9 mouse cellular contexts compared by ENCODE assay signal in the genomic region with DNA sequence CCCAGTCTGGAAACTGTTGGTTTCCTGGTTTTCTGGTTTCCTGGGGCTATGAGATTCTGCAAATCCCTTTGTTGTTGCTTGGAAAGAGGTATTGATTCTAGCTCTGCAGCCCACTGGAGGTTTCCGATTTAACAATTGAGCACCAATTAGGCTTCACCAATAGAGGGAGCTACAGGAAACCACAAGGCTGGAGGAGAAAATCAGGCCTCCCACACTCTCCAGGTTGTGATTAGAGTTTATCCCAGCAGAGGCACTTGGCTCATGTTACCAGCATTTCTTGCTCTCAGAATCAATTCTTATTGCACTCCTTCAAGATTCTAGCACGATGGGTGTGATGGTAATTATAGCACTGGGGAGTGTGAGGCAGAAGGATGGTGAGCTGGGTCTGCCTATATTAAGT. TPM values are rescaled to one million over a fixed set of nuclear protein-coding genes. Genes with fewer than 3 reads are reported as not detected.
DNase-seq lines count a peak whose midpoint lies in the region; ATAC-seq and TF ChIP-seq lines count a peak whose summit lies in the region.
"Had no signal": no experiment of that assay in that cellular context is flagged by ENCODE, and none has a peak within 500 bp of the region (broad histone marks: within the 10 kb centered on the region; RNA-seq: fewer than 3 reads in every experiment).

No protein-coding gene starts in this region.

- H3K4me3 ChIP-seq in kidney, adult 2 months (ENCODE audit: insufficient read depth, low read depth, low read length) = no peak overlapping the region
- no peak overlapping the region for H3K4me3 ChIP-seq in kidney, embryonic 16.5 days (ENCODE audit: low read length)
- no peak overlapping the region for H3K4me3 ChIP-seq in ES-E14 (ENCODE audit: insufficient read depth in 1 of 2, low read depth in 1 of 2, low read length in 2 of 2, poor library complexity in 1 of 2, severe bottlenecking in 1 of 2)
- H3K4me3 ChIP-seq: heart, embryonic 13.5 days; liver, embryonic 15.5 days had no signal

- TF ChIP-seq POLR2A in kidney, adult 2 months (IDR thresholded peaks at IDR 0.05; ENCODE audit: low read depth, low read length) = no peak

- H3K36me3 ChIP-seq in kidney, adult 2 months (ENCODE audit: control insufficient read depth, insufficient read depth, low read length) = no peaks in the 10 kb centered on the region
- no peaks in the 10 kb centered on the region for H3K36me3 ChIP-seq in kidney, embryonic 16.5 days (ENCODE audit: insufficient read depth, low read length)
- H3K36me3 ChIP-seq in ES-E14 (ENCODE audit: control insufficient read depth, insufficient read depth, low read length, poor library complexity, severe bottlenecking) = no peaks in the 10 kb centered on the region
- H3K36me3 ChIP-seq: heart, embryonic 13.5 days; liver, embryonic 15.5 days had no signal

- no peak overlapping the region for H3K27ac ChIP-seq in kidney, adult 2 months (ENCODE audit: insufficient read depth, low read depth, low read length)
- no peak overlapping the region for H3K27ac ChIP-seq in kidney, embryonic 16.5 days (ENCODE audit: low read length)
- no peak overlapping the region for H3K27ac ChIP-seq in ES-E14 (ENCODE audit: insufficient read depth, low read depth, low read length, poor library complexity, severe bottlenecking)
- H3K27ac ChIP-seq: heart, embryonic 13.5 days; liver, embryonic 15.5 days had no signal

- in situ Hi-C loops in ES-E14 (cut with MboI; ENCODE audit: low sequenced_read_pairs in 2 of 2, unreplicated experiment in 2 of 2) = no loop called here

- no peak overlapping the region for H3K4me2 ChIP-seq in kidney, embryonic 16.5 days (replicated peaks; ENCODE audit: low read depth, low read length)
- H3K4me2 ChIP-seq: heart, embryonic 13.5 days; liver, embryonic 15.5 days had no signal

- peak; percentile 40 for DNase-seq in kidney, adult 2 months
- DNase-seq in A20 (ENCODE audit: low read depth, low spot score) = peak; percentile 39
- peak; percentile 43 for DNase-seq in ES-E14 (ENCODE audit: low read depth, low spot score)
- DNase-seq in layer of hippocampus, adult 9-10 months (ENCODE audit: low spot score) = peak; percentile 37
- DNase-seq in gastrocnemius, postnatal 4 days (ENCODE audit: low spot score in 2 of 2) = no peak
- no peak for DNase-seq in natural killer cell, adult 2 months (ENCODE audit: low spot score in 2 of 2)

- no peak for ATAC-seq in kidney, embryonic 16.5 days (ENCODE audit: low FRiP score, low TSS enrichment)

- H3K4me1 ChIP-seq in kidney, adult 2 months (ENCODE audit: control insufficient read depth, insufficient read depth, low read length) = no peaks in the 10 kb centered on the region
- no peaks in the 10 kb centered on the region for H3K4me1 ChIP-seq in kidney, embryonic 16.5 days (ENCODE audit: insufficient read depth, low read length)
- H3K4me1 ChIP-seq in ES-E14 (ENCODE audit: control insufficient read depth in 2 of 2, insufficient read depth in 2 of 2, low read length in 2 of 2, poor library complexity in 1 of 2) = no peaks in the 10 kb centered on the region
- H3K4me1 ChIP-seq: heart, embryonic 13.5 days had no signal

- TF ChIP-seq CTCF in kidney, adult 2 months (conservative IDR thresholded peaks at IDR 0.05; ENCODE audit: insufficient read depth, insufficient read length, low read depth, low read length) = peak; percentile 53

- H3K9me3 ChIP-seq in kidney, embryonic 16.5 days (ENCODE audit: low read length) = no peaks in the 10 kb centered on the region
- H3K9me3 ChIP-seq in ES-E14 (ENCODE audit: control insufficient read depth, insufficient read depth, low read depth, low read length) = no peaks in the 10 kb centered on the region
- H3K9me3 ChIP-seq: heart, embryonic 13.5 days; liver, embryonic 15.5 days had no signal

- WGBS in kidney, adult 2 months = 17% methylated on average over 2 of the region's 2 CpGs
- whole genome bisulfite sequencing in kidney, embryonic 16.5 days = 20% methylated on average over 2 of the region's 2 CpGs

- H3K9ac ChIP-seq in kidney, embryonic 16.5 days (replicated peaks; ENCODE audit: low read length) = no peak overlapping the region
- no peak overlapping the region for H3K9ac ChIP-seq in ES-E14 (ENCODE audit: insufficient read depth, low read depth, low read length, poor library complexity, severe bottlenecking)
- H3K9ac ChIP-seq: heart, embryonic 13.5 days; liver, embryonic 15.5 days had no signal

- no peaks in the 10 kb centered on the region for H3K27me3 ChIP-seq in kidney, adult 2 months (replicated peaks; ENCODE audit: control insufficient read depth, insufficient read depth, low read length)
- no peaks in the 10 kb centered on the region for H3K27me3 ChIP-seq in kidney, embryonic 16.5 days (ENCODE audit: insufficient read depth, low read length)
- H3K27me3 ChIP-seq: heart, embryonic 13.5 days; liver, embryonic 15.5 days had no signal

TF ChIP-seq in ES-E14, 5 proteins besides CTCF, POLR2A, EP300 and RAD21:
- TF ChIP-seq HCFC1 (IDR thresholded peaks at IDR 0.05; ENCODE audit: borderline replicate concordance, insufficient read depth, low read length) (no peak), ZNF384 (IDR thresholded peaks at IDR 0.05; ENCODE audit: low read depth, low read length) (no peak), ZC3H11A (IDR thresholded peaks at IDR 0.05; ENCODE audit: borderline replicate concordance, low read depth, low read length) (no peak), MAFK (IDR thresholded peaks at IDR 0.05; ENCODE audit: insufficient read depth, low read depth, low read length) (no peak), CHD2 (IDR thresholded peaks at IDR 0.05; ENCODE audit: low read depth, low read length) (no peak)
TF ChIP-seq in ES-E14: peak in this region for 0.

RNA-seq across cellular contexts. Expression of a gene that starts 13.9 kb away (rescaled TPM):
- 0.16 and 0.22 TPM in 2 replicates for polyA plus RNA-seq in kidney, adult 2 months (2012; rRNA removed)
- polyA plus RNA-seq in kidney, embryonic 16.5 days (2015; fragmentation: Nextera tagmentation; extraction: Ambion mirVana) = 1.9 and 2.2 TPM in 2 replicates
- 0.05 and 0.27 TPM in 2 replicates for total RNA-seq in ES-E14 (2012; rRNA removed)
- total RNA-seq in gastrocnemius, postnatal 4 days (2021) = under 1 TPM in 1 of 2 experiments, not detected in 1; 0.10 TPM

RNA-seq across cellular contexts. Expression of a gene that starts 22.2 kb away (rescaled TPM):
- polyA plus RNA-seq in kidney, adult 2 months (2012; rRNA removed) = 346 and 372 TPM in 2 replicates
- polyA plus RNA-seq in kidney, embryonic 16.5 days (2015; fragmentation: Nextera tagmentation; extraction: Ambion mirVana) = 172 TPM in 2 replicates
- total RNA-seq in ES-E14 (2012; rRNA removed) = 94.2 and 96.4 TPM in 2 replicates
- total RNA-seq in gastrocnemius, postnatal 4 days (2021) = 10 to 100 TPM; 97.3 to 99.7 TPM

RNA-seq across cellular contexts. Expression of a gene that starts 37.0 kb away (rescaled TPM):
- polyA plus RNA-seq in kidney, adult 2 months (2012; rRNA removed) = 387 and 411 TPM in 2 replicates
- 17.9 and 20.3 TPM in 2 replicates for polyA plus RNA-seq in kidney, embryonic 16.5 days (2015; fragmentation: Nextera tagmentation; extraction: Ambion mirVana)
- total RNA-seq in ES-E14 (2012; rRNA removed) = 14.7 and 21.5 TPM in 2 replicates
- 1 to 10 TPM; 9.5 to 10.0 TPM for total RNA-seq in gastrocnemius, postnatal 4 days (2021)

Comparison
In these comparisons a context has a peak if more than half of its experiments do, and no peak if none do; other contexts are left out.
1. DNase-seq: peak in kidney, adult 2 months (single experiment), A20 (single experiment), ES-E14 (single experiment) and layer of hippocampus, adult 9-10 months (single experiment); none in gastrocnemius, postnatal 4 days (0 of 2) and natural killer cell, adult 2 months (0 of 2).